Mouse (Mus musculus): ENCODE data around the gene Trip10. TPM values are rescaled to one million over a fixed set of nuclear protein-coding genes. Genes with fewer than 3 reads are reported as not detected.

The Trip10 gene
- polyA plus RNA-seq, 1 experiment from 2014 or later, result 9.3 TPM

- peak within 1 kb of the TSS; percentile 91 for H3K27ac ChIP-seq (ENCODE audit: low read depth)
- peaks cover 27% of the 10 kb centered on the region for H3K4me1 ChIP-seq (ENCODE audit: insufficient read depth)
- ATAC-seq, result peak; percentile 40
- no peaks in the 10 kb centered on the region for H3K36me3 ChIP-seq (replicated peaks; ENCODE audit: insufficient read depth, low read length)
- no peaks in the 10 kb centered on the region for H3K27me3 ChIP-seq (ENCODE audit: insufficient read depth, low read length)
- H3K9ac ChIP-seq (replicated peaks), result peak within 1 kb of the TSS; percentile 67
- no peaks in the 10 kb centered on the region for H3K9me3 ChIP-seq (ENCODE audit: low read length)
- H3K4me3 ChIP-seq (ENCODE audit: low read depth, low read length), result peak within 1 kb of the TSS; percentile 57
- 18% methylated on average over 26 of the region's 26 CpGs for WGBS (ENCODE audit: insufficient replicate concordance)
- TF ChIP-seq CTCF (IDR thresholded peaks at IDR 0.05; ENCODE audit: low read depth) (no peak), EP300 (IDR thresholded peaks at IDR 0.05; ENCODE audit: low read depth) (no peak)
- DNase-seq, result peak; percentile 83
- peak within 1 kb of the TSS; percentile 58 for H3K4me2 ChIP-seq (ENCODE audit: low read depth, low read length)
Measured at GRCm38 (mm10) chr17:57278943-57279590, 29.8 kb downstream of the Trip10 start, which contains the start of gene Vav1. Gene Vav1, plus strand, starts transcription at chr17:57279100.

- no peaks in the 10 kb centered on the region for H3K27me3 ChIP-seq (ENCODE audit: insufficient read depth, low read length)
- WGBS (ENCODE audit: insufficient replicate concordance), result 24% methylated on average over 9 of the region's 9 CpGs
- H3K9ac ChIP-seq (replicated peaks), result peak overlapping the region; percentile 67
- no peaks in the 10 kb centered on the region for H3K36me3 ChIP-seq (replicated peaks; ENCODE audit: insufficient read depth, low read length)
- H3K4me3 ChIP-seq (ENCODE audit: low read depth, low read length), result peak overlapping the region; percentile 57
- peak overlapping the region; percentile 91 for H3K27ac ChIP-seq (ENCODE audit: low read depth)
- H3K4me1 ChIP-seq (ENCODE audit: insufficient read depth), result peaks cover 29% of the 10 kb centered on the region
- TF ChIP-seq CTCF (IDR thresholded peaks at IDR 0.05; ENCODE audit: low read depth) (no peak), EP300 (IDR thresholded peaks at IDR 0.05; ENCODE audit: low read depth) (no peak)
- H3K9me3 ChIP-seq (ENCODE audit: low read length), result no peaks in the 10 kb centered on the region
- no peak for DNase-seq
- peak overlapping the region; percentile 58 for H3K4me2 ChIP-seq (ENCODE audit: low read depth, low read length)
- ATAC-seq, result peak; percentile 5; the same call in 1 of the 2 replicates
Measured at GRCm38 (mm10) chr17:57279591-57280224, 30.5 kb downstream of the Trip10 start.

- Histone ChIP-seq H3K9me3 (ENCODE audit: low read length) (no peaks in the 10 kb centered on the region), H3K4me1 (ENCODE audit: insufficient read depth) (peaks cover 25% of the 10 kb centered on the region), H3K27me3 (ENCODE audit: insufficient read depth, low read length) (no peaks in the 10 kb centered on the region), H3K4me2 (ENCODE audit: low read depth, low read length) (peak overlapping the region; percentile 58), H3K27ac (ENCODE audit: low read depth) (peak overlapping the region; percentile 91), H3K9ac (replicated peaks) (peak overlapping the region; percentile 64), H3K4me3 (ENCODE audit: low read depth, low read length) (peak overlapping the region; percentile 57), H3K36me3 (replicated peaks; ENCODE audit: insufficient read depth, low read length) (no peaks in the 10 kb centered on the region)
- ATAC-seq (peak; percentile 4; the same call in 1 of the 2 replicates), DNase-seq (peak; percentile 45)
- WGBS (ENCODE audit: insufficient replicate concordance), result 34% methylated on average over 3 of the region's 3 CpGs
- TF ChIP-seq CTCF (IDR thresholded peaks at IDR 0.05; ENCODE audit: low read depth) (no peak), EP300 (IDR thresholded peaks at IDR 0.05; ENCODE audit: low read depth) (no peak)
Measured at GRCm38 (mm10) chr17:57280411-57280810, 31.2 kb downstream of the Trip10 start.

GRCm38 (mm10) chr17:57283906-57284305 lies 34.7 kb downstream of the Trip10 start:
- ATAC-seq, result no peak
- WGBS (ENCODE audit: insufficient replicate concordance), result 75% methylated on average over 5 of the region's 5 CpGs
- TF ChIP-seq CTCF (IDR thresholded peaks at IDR 0.05; ENCODE audit: low read depth) (no peak), EP300 (IDR thresholded peaks at IDR 0.05; ENCODE audit: low read depth) (no peak)

GRCm38 (mm10) chr17:57285077-57285476 lies 35.8 kb downstream of the Trip10 start:
- 39% methylated on average over 2 of the region's 2 CpGs for WGBS (ENCODE audit: insufficient replicate concordance)
- Histone ChIP-seq H3K4me2 (ENCODE audit: low read depth, low read length) (no peak overlapping the region), H3K4me3 (ENCODE audit: low read depth, low read length) (no peak overlapping the region), H3K4me1 (ENCODE audit: insufficient read depth) (peaks cover 12% of the 10 kb centered on the region; the same call in 1 of the 2 replicates), H3K36me3 (replicated peaks; ENCODE audit: insufficient read depth, low read length) (peaks cover 5% of the 10 kb centered on the region), H3K27ac (ENCODE audit: low read depth) (0 out of 2 replicates have a peak overlapping the region, but pooled peaks have one; percentile 11), H3K9ac (replicated peaks) (no peak overlapping the region), H3K27me3 (ENCODE audit: insufficient read depth, low read length) (no peaks in the 10 kb centered on the region), H3K9me3 (ENCODE audit: low read length) (0 out of 2 replicates have a peak, but pooled peaks cover 2% of the 10 kb centered on the region)
- no peak for TF ChIP-seq EP300 (IDR thresholded peaks at IDR 0.05; ENCODE audit: low read depth)
- DNase-seq (no peak), ATAC-seq (no peak)

More at GRCm38 (mm10) chr17:57283906-57284305, 34.7 kb downstream of the Trip10 start:
- Histone ChIP-seq H3K9ac (replicated peaks) (no peak overlapping the region), H3K36me3 (replicated peaks; ENCODE audit: insufficient read depth, low read length) (peaks cover 5% of the 10 kb centered on the region), H3K27ac (ENCODE audit: low read depth) (no peak overlapping the region), H3K4me2 (ENCODE audit: low read depth, low read length) (no peak overlapping the region), H3K4me3 (ENCODE audit: low read depth, low read length) (no peak overlapping the region), H3K4me1 (ENCODE audit: insufficient read depth) (0 out of 2 replicates have a peak, but pooled peaks cover 8% of the 10 kb centered on the region), H3K27me3 (ENCODE audit: insufficient read depth, low read length) (no peaks in the 10 kb centered on the region), H3K9me3 (ENCODE audit: low read length) (no peaks in the 10 kb centered on the region)
- DNase-seq, result no peak

GRCm38 (mm10) chr17:57286718-57287355 lies 37.6 kb downstream of the Trip10 start:
- no peaks in the 10 kb centered on the region for H3K27me3 ChIP-seq (ENCODE audit: insufficient read depth, low read length)
- 0 out of 2 replicates have a peak, but pooled peaks cover 2% of the 10 kb centered on the region for H3K9me3 ChIP-seq (ENCODE audit: low read length)
- TF ChIP-seq CTCF (IDR thresholded peaks at IDR 0.05; ENCODE audit: low read depth) (no peak), EP300 (IDR thresholded peaks at IDR 0.05; ENCODE audit: low read depth) (no peak)
- no peak overlapping the region for H3K4me2 ChIP-seq (ENCODE audit: low read depth, low read length)
- peaks cover 16% of the 10 kb centered on the region; the same call in 1 of the 2 replicates for H3K4me1 ChIP-seq (ENCODE audit: insufficient read depth)
- H3K27ac ChIP-seq (ENCODE audit: low read depth), result no peak overlapping the region; the same call in 1 of the 2 replicates
- no peak for ATAC-seq
- 39% methylated on average over 8 of the region's 8 CpGs for WGBS (ENCODE audit: insufficient replicate concordance)
- DNase-seq, result no peak
- H3K36me3 ChIP-seq (replicated peaks; ENCODE audit: insufficient read depth, low read length), result peaks cover 5% of the 10 kb centered on the region
- H3K9ac ChIP-seq (replicated peaks), result no peak overlapping the region
- H3K4me3 ChIP-seq (ENCODE audit: low read depth, low read length), result no peak overlapping the region
